Mouse (Mus musculus): ENCODE results near the gene Chmp1a.

DNA sequence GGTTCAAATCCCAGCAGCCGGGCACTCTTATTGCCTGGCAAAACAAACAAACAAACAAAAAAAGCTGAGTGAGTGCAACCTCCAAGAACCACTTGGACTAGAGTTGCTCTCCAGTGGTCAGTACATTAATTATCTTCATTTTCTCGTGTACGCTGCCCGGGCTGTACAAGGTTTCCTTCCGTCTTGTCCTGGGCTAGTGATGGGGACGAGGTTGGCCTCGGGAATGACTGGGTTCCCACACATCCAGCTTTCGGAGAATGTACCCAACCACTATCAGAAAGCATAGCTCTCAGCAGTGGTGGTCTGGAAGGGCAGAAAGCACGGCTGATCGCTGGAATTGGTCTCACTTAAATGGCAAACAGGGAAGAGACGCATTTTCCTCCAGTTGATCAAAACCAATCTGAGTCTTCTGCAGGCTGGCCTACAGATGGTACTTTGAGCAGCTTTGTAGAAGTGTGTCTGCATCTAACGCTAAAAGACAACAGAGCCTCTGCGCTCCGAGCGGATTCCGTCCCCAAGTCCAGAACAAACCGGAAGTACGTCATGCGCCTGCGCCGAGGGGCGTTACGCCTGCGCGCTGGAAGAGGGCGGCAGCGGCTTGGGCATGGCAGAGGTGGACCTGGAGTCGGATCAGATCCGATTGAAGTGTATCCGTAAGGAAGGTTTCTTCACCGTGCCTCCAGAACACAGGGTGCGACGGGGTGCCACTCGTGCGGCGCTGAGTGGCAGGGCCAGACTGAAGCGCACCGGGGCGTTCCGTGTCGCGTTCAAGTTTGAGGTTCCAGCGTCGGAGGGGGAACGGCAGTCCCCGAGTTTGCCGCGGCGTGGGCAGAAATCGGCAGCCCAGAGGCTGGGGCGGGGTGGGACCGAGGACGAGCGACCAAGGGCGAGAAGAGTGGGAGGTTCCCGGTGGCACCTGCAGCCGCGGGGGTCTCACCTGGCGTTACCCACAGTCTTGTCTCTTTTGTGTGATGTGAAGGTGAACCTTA lies 12.0 kb upstream of the Chmp1a start, which contains the start of gene Cdk10:
- TF ChIP-seq POLR2A (IDR thresholded peaks at IDR 0.05; ENCODE audit: control insufficient read depth, low read depth, low read length) (peak; percentile 97), CTCF (IDR thresholded peaks at IDR 0.05; ENCODE audit: control insufficient read depth, insufficient read depth, insufficient replicate concordance, low read depth, low read length) (no peak)

Data from testis, adult 2 months (tissue).